Mouse (Mus musculus) heart, embryonic 14.5 days (tissue): ENCODE data around the gene Grip1. TPM values are rescaled to one million over a fixed set of nuclear protein-coding genes. Genes with fewer than 3 reads are reported as not detected.

Source experiments
- ATAC-seq: fragments of 200-750 bp; cut with Nextera tagmentation; 2 replicates; pipeline ENCODE4 v1.8.0; 2017; ENCODE audit warnings: low read depth, moderate TSS enrichment; ENCODE audit not compliant: insufficient number of reproducible peaks, insufficient read depth, low FRiP score
- H3K27ac ChIP-seq, 2 experiments: fragments of 200-500 bp in 1 of 2; fragments of 300-500 bp in 1 of 2; sonication (generic) in 1 of 2; replicated peaks in 1 of 2; 2 replicates each; pipeline ENCODE4 v1.5.1; 2012 to 2014; ENCODE audit warnings: low read depth in 2 of 2, low read length in 2 of 2, control low read depth in 1 of 2, mild to moderate bottlenecking in 1 of 2, mixed read lengths in 1 of 2; ENCODE audit not compliant: control insufficient read depth in 1 of 2, insufficient read depth in 1 of 2
- H3K27me3 ChIP-seq: fragments of 300-500 bp; sonication (generic); 2 replicates; pipeline ENCODE4 v1.6.1; 2014; ENCODE audit warnings: mild to moderate bottlenecking, low read length, control low read depth; ENCODE audit not compliant: control insufficient read depth, insufficient read depth
- H3K36me3 ChIP-seq: fragments of 300-500 bp; sonication (generic); 2 replicates; pipeline ENCODE4 v1.6.1; 2014; ENCODE audit warnings: mild to moderate bottlenecking, control low read depth, low read length, mixed read lengths; ENCODE audit not compliant: control insufficient read depth, insufficient read depth
- H3K4me1 ChIP-seq, 2 experiments: fragments of 200-500 bp in 1 of 2; fragments of 300-500 bp in 1 of 2; sonication (generic) in 1 of 2; 2 replicates each; pipeline ENCODE4 v1.6.1; 2012 to 2014; ENCODE audit warnings: low read length in 2 of 2, control low read depth in 1 of 2, mixed read lengths in 1 of 2; ENCODE audit not compliant: control insufficient read depth in 2 of 2, insufficient read depth in 2 of 2
- H3K4me2 ChIP-seq: fragments of 300-500 bp; sonication (generic); 2 replicates; pipeline ENCODE4 v1.6.1; 2014; ENCODE audit warnings: mild to moderate bottlenecking, low read length
- H3K4me3 ChIP-seq, 2 experiments: fragments of 200-500 bp in 1 of 2; fragments of 300-500 bp in 1 of 2; sonication (generic) in 1 of 2; 2 replicates each; pipeline ENCODE4 v1.5.1; 2012 to 2014; ENCODE audit warnings: low read length in 2 of 2, mild to moderate bottlenecking in 2 of 2, control low read depth in 1 of 2, low read depth in 1 of 2, moderate library complexity in 1 of 2; ENCODE audit not compliant: control insufficient read depth in 1 of 2, insufficient read depth in 1 of 2
- H3K9ac ChIP-seq: fragments of 300-500 bp; sonication (generic); 2 replicates; pipeline ENCODE4 v1.6.1; 2014; ENCODE audit warnings: mild to moderate bottlenecking, low read length
- H3K9me3 ChIP-seq: fragments of 300-500 bp; sonication (generic); 2 replicates; pipeline ENCODE4 v1.6.1; 2016; ENCODE audit warnings: low read length, control low read depth; ENCODE audit not compliant: control insufficient read depth
- WGBS: fragments of 180-500 bp; shearing (Covaris S2); extraction: QIAGEN DNeasy Blood & Tissue Kit; methylation state at CpG from one replicate; pipeline ENCODE4 v1.1.7; 2014; 5-methylcytosine and 5-hydroxymethylcytosine counted together
- polyA plus RNA-seq: library from polyadenylated mRNA; unstranded; fragments of >200 nt; fragmentation: Nextera tagmentation; extraction: Ambion mirVana; gene quantifications from 2 replicates; pipeline ENCODE4 v1.2.1, GENCODE M21; 2014

The Grip1 gene
- polyA plus RNA-seq, 1 experiment from 2014 or later: 2.9 TPM

DNA sequence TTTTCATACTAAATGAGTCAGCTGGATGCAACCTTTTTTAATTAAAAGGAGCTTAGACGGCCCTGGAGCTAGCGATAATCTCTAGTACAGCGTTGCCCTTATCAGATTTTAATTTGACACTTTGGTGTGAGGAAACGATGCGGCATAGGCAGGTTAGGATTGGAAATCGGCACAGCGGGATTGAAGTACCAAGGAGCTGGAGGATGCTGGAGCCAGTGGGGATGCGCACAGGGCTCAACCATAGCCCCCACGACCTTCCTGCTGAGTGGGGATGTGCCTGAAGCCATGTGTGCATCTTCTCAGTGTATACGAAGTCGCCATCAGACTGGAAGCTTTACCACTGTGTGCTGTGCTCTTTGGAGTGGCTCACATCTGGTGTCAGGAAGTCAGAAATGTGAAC, 526.4 kb downstream of the Grip1 start:
- no peaks in the 10 kb centered on the region for H3K9me3 ChIP-seq
- no peak for ATAC-seq
- 0 out of 2 replicates have a peak overlapping the region, but pooled peaks have one; percentile 58 for H3K9ac ChIP-seq
- no peaks in the 10 kb centered on the region for H3K36me3 ChIP-seq
- H3K4me2 ChIP-seq: peak overlapping the region; percentile 67
- 26% methylated on average over 11 of the region's 11 CpGs for WGBS
- H3K27ac ChIP-seq: no peak overlapping the region
- H3K27me3 ChIP-seq: no peaks in the 10 kb centered on the region
- H3K4me3 ChIP-seq: peak overlapping the region; percentile 23 to 35
- peaks cover 2 to 10% of the 10 kb centered on the region in 2 experiments; a peak in 2 of 4 replicates for H3K4me1 ChIP-seq

DNA sequence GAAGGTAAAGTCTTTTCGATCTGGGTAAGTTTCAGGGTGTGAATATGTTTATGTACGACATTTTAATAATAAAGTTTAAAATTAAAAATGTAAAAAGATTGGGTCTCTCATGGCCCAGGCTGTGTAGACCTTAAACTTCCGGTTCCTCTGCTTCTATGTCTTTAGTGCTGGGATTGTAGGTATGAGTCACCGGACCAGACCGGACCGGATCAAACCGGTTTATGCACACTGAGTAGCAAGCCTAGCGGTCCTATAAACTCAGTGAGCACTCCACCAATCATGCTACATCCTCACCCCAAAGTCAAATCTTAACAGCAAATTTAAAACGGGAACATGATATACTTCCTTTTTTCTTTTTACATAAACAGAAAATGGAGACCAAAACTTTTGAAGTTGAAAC, 530.7 kb downstream of the Grip1 start:
- 92% methylated on average over 9 of the region's 9 CpGs for WGBS
- H3K36me3 ChIP-seq: no peaks in the 10 kb centered on the region

DNA sequence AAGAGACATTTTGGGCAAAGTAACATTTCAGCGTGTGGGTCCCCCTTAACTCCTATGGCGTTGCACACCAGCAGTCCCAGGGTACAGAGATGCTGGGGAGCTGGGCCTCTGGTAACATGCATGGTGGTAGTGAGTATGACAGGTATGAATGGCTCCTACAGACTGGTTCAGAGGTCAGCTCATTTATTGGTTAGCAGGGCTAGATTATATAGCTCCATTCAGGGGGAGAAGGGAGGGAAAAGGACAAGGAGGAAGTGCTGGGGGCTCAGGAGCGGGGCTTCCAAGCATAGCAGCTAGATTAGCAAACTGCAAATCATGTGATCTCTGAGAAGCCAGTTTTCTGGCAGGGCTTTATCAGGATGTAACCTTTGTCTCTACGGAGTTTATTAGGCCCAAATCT, 544.8 kb downstream of the Grip1 start:
- no peaks in the 10 kb centered on the region for H3K9me3 ChIP-seq
- no peaks in the 10 kb centered on the region for H3K4me1 ChIP-seq
- no peak overlapping the region for H3K4me2 ChIP-seq
- ATAC-seq: no peak
- WGBS: 76% methylated on average over 4 of the region's 4 CpGs
- H3K9ac ChIP-seq: no peak overlapping the region
- no peak overlapping the region for H3K4me3 ChIP-seq
- no peak overlapping the region for H3K27ac ChIP-seq
- H3K36me3 ChIP-seq: no peaks in the 10 kb centered on the region
- no peaks in the 10 kb centered on the region for H3K27me3 ChIP-seq

More for the DNA sequence above, 530.7 kb downstream of the Grip1 start:
- no peak overlapping the region for H3K9ac ChIP-seq
- H3K27ac ChIP-seq: no peak overlapping the region
- H3K4me3 ChIP-seq: no peak overlapping the region
- H3K27me3 ChIP-seq: no peaks in the 10 kb centered on the region
- no peak overlapping the region for H3K4me2 ChIP-seq
- peaks cover 2 to 7% of the 10 kb centered on the region in 2 experiments; a peak in 2 of 4 replicates for H3K4me1 ChIP-seq
- no peaks in the 10 kb centered on the region for H3K9me3 ChIP-seq
- no peak for ATAC-seq

DNA sequence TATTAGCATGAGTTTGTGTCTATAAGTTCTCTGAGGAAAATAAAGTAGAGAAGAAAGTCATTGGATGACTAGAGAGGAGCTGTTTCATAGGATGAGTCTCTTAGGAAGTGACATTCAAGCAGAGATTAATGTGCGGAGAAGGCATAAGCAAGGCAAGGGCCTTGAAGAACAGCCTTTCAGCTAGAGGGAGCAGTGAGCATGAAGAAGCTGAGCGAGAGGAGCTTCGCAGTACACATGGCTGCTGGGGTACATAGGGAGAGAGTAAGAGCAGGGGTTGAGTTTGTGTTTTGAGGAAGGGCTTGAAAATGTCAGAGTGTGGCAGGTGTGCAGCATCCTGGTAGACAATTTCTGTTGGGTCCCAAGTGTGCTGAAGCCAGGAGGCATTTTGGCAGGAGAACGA, 548.5 kb downstream of the Grip1 start:
- Histone ChIP-seq H3K4me1 (no peaks in the 10 kb centered on the region), H3K4me2 (no peak overlapping the region), H3K4me3 (no peak overlapping the region), H3K27me3 (no peaks in the 10 kb centered on the region), H3K9me3 (no peaks in the 10 kb centered on the region), H3K36me3 (no peaks in the 10 kb centered on the region), H3K27ac (no peak overlapping the region), H3K9ac (no peak overlapping the region)
- WGBS: 76% methylated on average over 4 of the region's 4 CpGs
- no peak for ATAC-seq

DNA sequence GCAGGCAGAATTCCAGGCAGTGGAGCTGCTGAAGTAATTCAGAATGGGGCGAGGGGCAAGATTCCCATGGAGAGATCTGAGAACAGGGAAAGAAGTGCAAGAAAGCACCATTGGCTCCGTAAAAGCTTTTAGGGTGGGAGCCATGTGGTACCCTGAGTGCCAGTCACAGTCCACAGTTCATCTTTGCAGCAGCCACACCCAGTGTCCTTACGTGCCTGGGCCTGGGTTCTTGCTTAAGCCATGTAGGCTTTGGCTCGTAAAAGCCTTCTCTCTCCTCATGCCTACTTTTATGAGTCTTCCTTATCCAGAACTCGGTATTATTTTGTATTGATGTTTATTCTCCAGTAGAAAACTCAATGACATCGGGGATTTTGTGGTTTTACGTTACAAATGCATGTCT, 550.5 kb downstream of the Grip1 start:
- Histone ChIP-seq H3K4me2 (no peak overlapping the region), H3K4me3 (no peak overlapping the region), H3K27ac (no peak overlapping the region), H3K9ac (no peak overlapping the region), H3K36me3 (no peaks in the 10 kb centered on the region), H3K4me1 (no peaks in the 10 kb centered on the region), H3K9me3 (no peaks in the 10 kb centered on the region), H3K27me3 (no peaks in the 10 kb centered on the region)
- no peak for ATAC-seq
- 82% methylated on average over 7 of the region's 7 CpGs for WGBS

DNA sequence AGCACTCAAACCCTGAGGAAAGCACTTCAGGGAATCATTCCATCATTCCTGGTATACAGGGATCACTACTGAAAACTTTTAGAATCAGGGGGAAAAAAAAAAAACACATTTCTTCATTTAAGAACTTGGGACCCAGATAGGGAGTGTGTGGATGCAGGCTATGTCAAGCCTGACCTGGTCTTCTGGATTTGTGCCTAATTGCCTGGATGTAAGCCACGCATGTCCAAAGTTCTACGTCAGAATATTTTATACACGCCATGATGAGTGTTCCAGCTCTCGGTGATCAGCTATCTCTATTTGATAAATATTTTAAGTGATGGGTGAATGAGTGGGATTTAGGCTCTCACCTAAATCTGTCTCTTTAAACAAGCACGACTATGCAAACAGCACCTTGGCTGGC, 552.0 kb downstream of the Grip1 start:
- no peak overlapping the region for H3K4me3 ChIP-seq
- no peak overlapping the region for H3K9ac ChIP-seq
- H3K27ac ChIP-seq: no peak overlapping the region
- 84% methylated on average over 5 of the region's 5 CpGs for WGBS
- no peaks in the 10 kb centered on the region for H3K27me3 ChIP-seq
- no peaks in the 10 kb centered on the region for H3K36me3 ChIP-seq
- H3K4me2 ChIP-seq: no peak overlapping the region
- no peak for ATAC-seq
- 0 out of 2 replicates have a peak, but pooled peaks cover 6% of the 10 kb centered on the region for H3K9me3 ChIP-seq
- H3K4me1 ChIP-seq: no peaks in the 10 kb centered on the region

DNA sequence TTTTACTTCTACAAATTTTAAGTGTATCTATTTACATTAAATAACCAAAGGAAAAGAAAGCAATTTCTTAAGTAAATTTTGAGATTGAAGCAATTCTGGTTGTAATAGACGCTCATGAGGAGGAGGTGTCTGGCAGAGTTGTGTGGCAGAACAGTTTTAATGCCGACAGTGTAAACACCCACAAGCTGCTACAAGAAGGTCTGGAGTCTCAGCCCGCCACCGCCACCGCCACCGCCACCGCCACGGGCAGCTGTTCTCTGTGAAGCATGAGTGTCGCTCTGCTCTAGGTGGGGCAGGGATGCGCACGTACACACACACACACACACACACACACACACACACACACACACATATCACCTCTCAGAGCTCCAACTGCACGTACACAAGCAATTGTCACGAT, 558.7 kb downstream of the Grip1 start:
- 93% methylated on average over 13 of the region's 13 CpGs for WGBS
- no peak overlapping the region for H3K4me2 ChIP-seq
- no peaks in the 10 kb centered on the region for H3K36me3 ChIP-seq
- H3K27ac ChIP-seq: no peak overlapping the region
- no peak for ATAC-seq
- no peaks in the 10 kb centered on the region for H3K4me1 ChIP-seq
- no peak overlapping the region for H3K4me3 ChIP-seq
- H3K9ac ChIP-seq: no peak overlapping the region
- 0 out of 2 replicates have a peak, but pooled peaks cover 6% of the 10 kb centered on the region for H3K9me3 ChIP-seq
- H3K27me3 ChIP-seq: no peaks in the 10 kb centered on the region

DNA sequence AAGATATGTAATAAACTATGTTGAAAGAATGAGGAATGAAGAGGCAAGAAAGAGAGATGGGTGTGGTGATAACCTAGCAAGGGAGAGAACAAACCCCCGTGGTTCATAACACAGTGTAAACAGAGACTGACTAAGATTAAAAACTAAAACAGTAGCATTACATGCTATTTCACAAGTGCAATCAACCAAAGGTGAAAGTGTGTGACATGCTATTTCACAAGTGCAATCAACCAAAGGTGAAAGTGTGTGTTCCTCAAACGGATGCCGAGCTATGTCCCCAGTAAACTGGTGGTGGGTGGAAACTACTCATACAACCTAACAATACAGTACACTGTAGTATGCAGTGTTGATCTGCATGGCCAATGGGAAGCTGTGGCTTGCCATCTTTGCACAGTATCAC, 561.5 kb downstream of the Grip1 start:
- no peak for ATAC-seq
- 78% methylated on average over 3 of the region's 3 CpGs for WGBS
- H3K4me1 ChIP-seq: no peaks in the 10 kb centered on the region

More for the DNA sequence above, 561.5 kb downstream of the Grip1 start:
- no peak overlapping the region for H3K4me2 ChIP-seq
- H3K27ac ChIP-seq: no peak overlapping the region
- H3K36me3 ChIP-seq: no peaks in the 10 kb centered on the region
- H3K4me3 ChIP-seq: no peak overlapping the region
- no peaks in the 10 kb centered on the region for H3K9me3 ChIP-seq
- H3K27me3 ChIP-seq: no peaks in the 10 kb centered on the region
- no peak overlapping the region for H3K9ac ChIP-seq
